Mouse (Mus musculus) hematopoietic stem cell, adult 5-6 weeks (primary cell): ENCODE results near the gene Topors. TPM values are rescaled to one million over a fixed set of nuclear protein-coding genes. Genes with fewer than 3 reads are reported as not detected.
A peak's percentile ranks its signal among the peaks of the same experiment; 100 is the strongest.

Experiments used
- ATAC-seq, 2 experiments: fragments of 125-278 bp in 1 of 2; replicated peaks in 1 of 2; 2 replicates each; pipeline ENCODE4 v1.8.0; 2016 to 2017; ENCODE audit warnings: inconsistent platforms in 2 of 2, mild to moderate bottlenecking in 2 of 2, moderate number of reproducible peaks in 2 of 2, low read depth in 1 of 2, moderate TSS enrichment in 1 of 2; ENCODE audit not compliant: low FRiP score in 2 of 2, poor library complexity in 2 of 2, severe bottlenecking in 2 of 2, insufficient read depth in 1 of 2, low TSS enrichment in 1 of 2
- total RNA-seq: library from RNA; stranded (forward); fragments of 172-1452, 232-1000 nt; gene quantifications from 2 replicates; pipeline ENCODE4 v1.2.3, GENCODE M21; 2017

Gene Topors
- total RNA-seq, 1 experiment from 2014 or later = 135 TPM

GRCm38 (mm10) chr4:40226095-40226494 lies 43.6 kb downstream of the Topors start:
- no peak for ATAC-seq

- no peak for ATAC-seq
These were observed 47.6 kb downstream of the Topors start for GRCm38 (mm10) chr4:40221876-40222585.

GRCm38 (mm10) chr4:40221004-40221760 lies 48.5 kb downstream of the Topors start:
- ATAC-seq = no peak

- no peak for ATAC-seq
These were observed 49.2 kb downstream of the Topors start for GRCm38 (mm10) chr4:40220437-40220836.

GRCm38 (mm10) chr4:40218382-40218781 lies 51.3 kb downstream of the Topors start:
- peak; percentile 67 to 80; a peak in 3 of 4 replicates for ATAC-seq

- ATAC-seq = no peak
These were observed 51.7 kb downstream of the Topors start for GRCm38 (mm10) chr4:40217910-40218309.

- no peak for ATAC-seq
These were observed 57.5 kb downstream of the Topors start for GRCm38 (mm10) chr4:40212177-40212576.

Other genes starting within 250 kb of the Topors start
- gene Aco1, start 126.8 kb downstream of the Topors start, total RNA-seq = 23.7 and 25.0 TPM in 2 replicates
- 65.7 and 83.7 TPM in 2 replicates for gene Ddx58, start 30.0 kb downstream of the Topors start, total RNA-seq
- 11.1 and 50.3 TPM in 2 replicates for gene Smim27, start 271 bp downstream of the Topors start, total RNA-seq
- 43.8 and 50.3 TPM in 2 replicates for gene Ndufb6, start 9.6 kb upstream of the Topors start, total RNA-seq
- 1.1 and 1.3 TPM in 2 replicates for gene Tmem215, start 202.3 kb upstream of the Topors start, total RNA-seq